Mouse (Mus musculus): Measurements from ENCODE around the gene Rab3a. TPM values are rescaled to one million over a fixed set of nuclear protein-coding genes. Genes with fewer than 3 reads are reported as not detected.
A peak's percentile ranks its signal among the peaks of the same experiment; 100 is the strongest.

The Rab3a gene
- total RNA-seq (2014; rRNA removed; ENCODE audit: low replicate concordance) (21.4 and 40.3 TPM in 2 replicates), polyA plus RNA-seq (2015; fragmentation: Nextera tagmentation; extraction: Ambion mirVana) (32.7 and 32.8 TPM in 2 replicates)

DNA sequence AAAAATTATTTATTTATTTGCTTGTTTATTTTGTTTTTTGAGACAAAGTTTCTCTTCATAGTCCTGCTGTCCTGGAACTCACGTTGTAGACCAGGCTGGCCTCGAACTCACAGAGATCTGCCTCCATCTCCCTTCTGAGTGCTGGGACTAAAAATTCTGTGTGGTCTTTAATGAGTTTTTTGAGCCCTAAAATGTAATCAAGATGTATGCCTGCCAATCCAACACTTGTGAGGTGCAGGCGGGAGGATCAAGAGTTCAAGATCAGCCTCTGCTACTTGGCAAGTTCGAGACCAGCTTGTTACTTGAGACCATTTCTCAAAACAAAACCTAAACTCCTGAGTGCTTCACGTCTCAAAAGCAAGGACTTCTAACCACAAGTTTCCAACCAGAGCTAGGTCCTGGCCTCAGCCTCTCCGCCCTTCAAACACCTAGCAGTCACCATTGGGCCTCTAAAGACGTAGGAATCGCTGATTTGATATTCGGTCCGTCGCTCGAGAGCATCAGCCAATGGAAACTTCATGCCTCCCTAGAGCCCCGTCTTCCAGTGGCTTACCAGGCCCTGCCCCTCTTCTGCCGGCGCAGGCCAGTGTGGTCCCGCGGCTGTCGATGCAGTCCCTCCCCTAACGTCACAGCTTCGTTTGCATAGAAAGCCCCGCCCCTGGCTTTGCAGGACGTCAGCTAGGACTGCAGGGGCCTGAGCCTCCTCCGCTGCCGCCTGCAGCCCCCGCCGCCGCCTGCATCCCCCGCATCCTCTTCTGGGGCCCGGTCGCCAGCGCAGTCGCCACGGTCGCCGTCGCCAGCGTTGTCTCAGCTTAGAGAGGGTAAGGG, at the start of gene Rab3a:
Gene Rab3a (plus strand): TSS at position 637 of the 828 bp plus-strand sequence.
- ATAC-seq (ENCODE audit: insufficient read depth, low read depth) (peak; percentile 95), DNase-seq (ENCODE audit: low spot score) (peak; percentile 99)
- WGBS: 8% methylated on average over 37 of the region's 37 CpGs
- peaks cover 17% of the 10 kb centered on the region for H3K4me1 ChIP-seq (ENCODE audit: control insufficient read depth, insufficient read depth)
- peak within 1 kb of the TSS; percentile 71 for H3K4me3 ChIP-seq (ENCODE audit: low read depth, low read length)
- H3K27me3 ChIP-seq (ENCODE audit: control insufficient read depth, insufficient read depth, low read length): 0 out of 2 replicates have a peak, but pooled peaks cover 6% of the 10 kb centered on the region
- peak within 1 kb of the TSS; percentile 92 for H3K4me2 ChIP-seq (ENCODE audit: low read depth, low read length)
- peaks cover 28% of the 10 kb centered on the region for H3K36me3 ChIP-seq (replicated peaks; ENCODE audit: control insufficient read depth, insufficient read depth, low read length)
- no peaks in the 10 kb centered on the region for H3K9me3 ChIP-seq (replicated peaks; ENCODE audit: control insufficient read depth, low read length)
- TF ChIP-seq CTCF (IDR thresholded peaks at IDR 0.05; ENCODE audit: low read depth) (no peak), EP300 (IDR thresholded peaks at IDR 0.05; ENCODE audit: low read depth) (no peak)
- peak within 1 kb of the TSS; percentile 95 for H3K27ac ChIP-seq (ENCODE audit: low read depth)
- peak within 1 kb of the TSS; percentile 74 for H3K9ac ChIP-seq (replicated peaks; ENCODE audit: low read depth, low read length)

DNA sequence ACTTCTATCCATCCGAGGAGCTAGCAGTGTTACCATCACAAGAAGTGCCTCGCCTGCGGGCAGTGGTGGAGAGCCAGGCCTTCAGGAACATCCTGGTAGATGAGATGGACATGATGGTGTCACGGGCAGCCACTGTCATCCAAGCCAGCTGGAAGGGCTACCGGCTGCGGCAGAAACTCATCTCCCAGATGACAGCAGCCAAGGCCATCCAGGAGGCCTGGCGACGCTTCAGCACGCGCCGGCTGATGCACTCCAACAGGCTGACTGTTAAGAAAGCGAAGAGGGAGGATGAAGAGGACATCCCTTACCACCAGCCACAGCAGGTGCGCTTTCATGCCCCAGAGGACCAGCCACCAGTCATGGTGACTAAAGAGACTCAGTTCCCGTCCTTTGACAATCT, 46.2 kb upstream of the Rab3a start:
- no peaks in the 10 kb centered on the region for H3K36me3 ChIP-seq (replicated peaks; ENCODE audit: control insufficient read depth, insufficient read depth, low read length)
- H3K4me3 ChIP-seq (ENCODE audit: low read depth, low read length): no peak overlapping the region
- DNase-seq (ENCODE audit: low spot score) (no peak), ATAC-seq (ENCODE audit: insufficient read depth, low read depth) (no peak)
- no peak for TF ChIP-seq EP300 (IDR thresholded peaks at IDR 0.05; ENCODE audit: low read depth)
- TF ChIP-seq CTCF (IDR thresholded peaks at IDR 0.05; ENCODE audit: low read depth): no peak
- no peak overlapping the region for H3K27ac ChIP-seq (ENCODE audit: low read depth)
- WGBS: 83% methylated on average over 14 of the region's 14 CpGs
- no peak overlapping the region for H3K4me2 ChIP-seq (ENCODE audit: low read depth, low read length)
- no peak overlapping the region for H3K9ac ChIP-seq (replicated peaks; ENCODE audit: low read depth, low read length)
- no peaks in the 10 kb centered on the region for H3K9me3 ChIP-seq (replicated peaks; ENCODE audit: control insufficient read depth, low read length)
- H3K4me1 ChIP-seq (ENCODE audit: control insufficient read depth, insufficient read depth): no peaks in the 10 kb centered on the region
- no peaks in the 10 kb centered on the region for H3K27me3 ChIP-seq (ENCODE audit: control insufficient read depth, insufficient read depth, low read length)

DNA sequence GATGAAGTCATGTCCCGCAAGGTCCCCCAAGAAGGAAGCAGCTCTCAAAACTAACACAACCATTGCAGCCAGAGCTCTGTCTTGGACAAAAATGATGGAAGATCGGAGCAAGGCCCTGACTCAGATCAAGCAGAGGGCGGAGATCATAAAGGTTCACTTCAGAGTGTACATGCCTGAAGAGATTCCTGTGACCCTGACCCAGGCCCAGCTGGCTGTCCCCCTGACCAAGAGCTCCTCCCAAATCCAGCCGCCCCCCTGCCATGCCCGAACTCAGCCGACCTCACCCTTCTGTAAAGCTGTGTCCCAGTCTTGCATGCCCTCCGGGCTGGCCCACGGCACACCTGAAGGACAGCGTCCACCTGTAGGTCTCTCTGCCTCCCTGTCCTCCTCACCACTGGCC, 44.7 kb upstream of the Rab3a start:
- no peaks in the 10 kb centered on the region for H3K27me3 ChIP-seq (ENCODE audit: control insufficient read depth, insufficient read depth, low read length)
- no peak overlapping the region for H3K4me3 ChIP-seq (ENCODE audit: low read depth, low read length)
- TF ChIP-seq CTCF (IDR thresholded peaks at IDR 0.05; ENCODE audit: low read depth): no peak
- TF ChIP-seq EP300 (IDR thresholded peaks at IDR 0.05; ENCODE audit: low read depth): no peak
- 92% methylated on average over 9 of the region's 9 CpGs for WGBS
- no peak overlapping the region for H3K27ac ChIP-seq (ENCODE audit: low read depth)
- DNase-seq (ENCODE audit: low spot score): no peak
- ATAC-seq (ENCODE audit: insufficient read depth, low read depth): no peak
- H3K4me1 ChIP-seq (ENCODE audit: control insufficient read depth, insufficient read depth): no peaks in the 10 kb centered on the region
- no peaks in the 10 kb centered on the region for H3K36me3 ChIP-seq (replicated peaks; ENCODE audit: control insufficient read depth, insufficient read depth, low read length)
- H3K9me3 ChIP-seq (replicated peaks; ENCODE audit: control insufficient read depth, low read length): no peaks in the 10 kb centered on the region
- H3K4me2 ChIP-seq (ENCODE audit: low read depth, low read length): no peak overlapping the region
- no peak overlapping the region for H3K9ac ChIP-seq (replicated peaks; ENCODE audit: low read depth, low read length)

DNA sequence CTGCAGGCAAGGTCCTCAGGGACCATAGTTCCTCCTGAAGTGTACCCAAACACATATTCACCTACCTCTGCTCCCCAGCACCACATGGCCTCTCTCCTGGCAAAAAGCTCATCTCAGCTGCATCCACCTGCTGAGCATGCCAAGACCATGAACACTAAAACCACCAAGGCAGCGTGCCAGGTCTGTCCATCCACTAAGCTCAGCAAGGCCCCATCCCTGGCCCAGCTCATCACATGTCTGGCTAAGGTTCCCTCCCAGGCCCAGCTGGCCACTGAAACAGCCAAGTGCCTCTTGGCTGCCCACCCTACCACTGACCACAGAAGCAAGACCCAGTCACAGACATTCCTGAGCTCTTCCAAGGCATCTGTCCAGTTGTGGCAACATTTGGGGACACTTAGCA, 44.2 kb upstream of the Rab3a start:
- ATAC-seq (ENCODE audit: insufficient read depth, low read depth): no peak

DNA sequence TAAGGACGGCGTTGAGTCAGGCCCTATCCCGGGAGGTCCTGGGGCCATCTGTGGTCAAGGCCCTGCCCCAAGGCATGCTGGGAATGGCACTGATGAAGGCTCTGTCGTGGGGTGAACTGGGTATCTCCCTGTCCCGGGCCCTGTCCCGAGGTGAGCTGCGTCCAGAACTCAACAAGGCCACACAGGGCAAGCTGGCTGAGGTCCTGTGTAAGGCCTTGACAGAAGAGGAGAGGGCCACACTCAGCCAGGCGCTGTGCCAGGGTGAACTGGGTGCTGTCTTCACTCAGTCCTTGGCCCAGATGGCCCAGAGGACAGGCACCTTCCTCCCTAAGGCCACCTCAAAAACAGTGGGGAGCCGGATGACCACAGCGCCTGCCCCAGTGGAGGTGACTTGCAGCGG, 43.4 kb upstream of the Rab3a start:
- H3K36me3 ChIP-seq (replicated peaks; ENCODE audit: control insufficient read depth, insufficient read depth, low read length): no peaks in the 10 kb centered on the region
- no peak overlapping the region for H3K27ac ChIP-seq (ENCODE audit: low read depth)
- DNase-seq (ENCODE audit: low spot score) (no peak), ATAC-seq (ENCODE audit: insufficient read depth, low read depth) (peak; percentile 15; the same call in 1 of the 2 replicates)
- H3K9ac ChIP-seq (replicated peaks; ENCODE audit: low read depth, low read length): no peak overlapping the region
- no peaks in the 10 kb centered on the region for H3K4me1 ChIP-seq (ENCODE audit: control insufficient read depth, insufficient read depth)
- H3K9me3 ChIP-seq (replicated peaks; ENCODE audit: control insufficient read depth, low read length): no peaks in the 10 kb centered on the region
- no peak for TF ChIP-seq EP300 (IDR thresholded peaks at IDR 0.05; ENCODE audit: low read depth)
- no peak for TF ChIP-seq CTCF (IDR thresholded peaks at IDR 0.05; ENCODE audit: low read depth)
- H3K4me3 ChIP-seq (ENCODE audit: low read depth, low read length): no peak overlapping the region
- no peaks in the 10 kb centered on the region for H3K27me3 ChIP-seq (ENCODE audit: control insufficient read depth, insufficient read depth, low read length)
- H3K4me2 ChIP-seq (ENCODE audit: low read depth, low read length): no peak overlapping the region
- 80% methylated on average over 11 of the region's 11 CpGs for WGBS

More for the DNA sequence above, 44.2 kb upstream of the Rab3a start:
- no peak overlapping the region for H3K27ac ChIP-seq (ENCODE audit: low read depth)
- no peaks in the 10 kb centered on the region for H3K4me1 ChIP-seq (ENCODE audit: control insufficient read depth, insufficient read depth)
- WGBS: 100% methylated on average over 1 of the region's 1 CpGs
- no peaks in the 10 kb centered on the region for H3K36me3 ChIP-seq (replicated peaks; ENCODE audit: control insufficient read depth, insufficient read depth, low read length)
- no peaks in the 10 kb centered on the region for H3K27me3 ChIP-seq (ENCODE audit: control insufficient read depth, insufficient read depth, low read length)
- no peak overlapping the region for H3K9ac ChIP-seq (replicated peaks; ENCODE audit: low read depth, low read length)
- no peak overlapping the region for H3K4me2 ChIP-seq (ENCODE audit: low read depth, low read length)
- DNase-seq (ENCODE audit: low spot score): no peak
- no peak for TF ChIP-seq CTCF (IDR thresholded peaks at IDR 0.05; ENCODE audit: low read depth)
- no peak for TF ChIP-seq EP300 (IDR thresholded peaks at IDR 0.05; ENCODE audit: low read depth)
- no peak overlapping the region for H3K4me3 ChIP-seq (ENCODE audit: low read depth, low read length)
- H3K9me3 ChIP-seq (replicated peaks; ENCODE audit: control insufficient read depth, low read length): no peaks in the 10 kb centered on the region
